Mouse (Mus musculus): Measurements from ENCODE around the gene Gm13305. TPM values are rescaled to one million over a fixed set of nuclear protein-coding genes. Genes with fewer than 3 reads are reported as not detected.
"Not testable (repeated sequence)": the region's sequence is repeated elsewhere in the genome, so short reads cannot be mapped to it uniquely, and the experiment has no call there.

Gene Gm13305
- 1 to 10 TPM in 1 of 2 experiments, not detected in 1; 1.5 TPM for total RNA-seq (2021)

- intact Hi-C loops (cut with DNase I); DNase-seq (ENCODE audit: low spot score in 2 of 2): not testable (repeated sequence)
These were observed at the start of gene Gm13305 for GRCm38 (mm10) chr4:42168503-42168902. Gene Gm13305, minus strand, starts transcription at chr4:42168603.

- intact Hi-C loops (cut with DNase I); DNase-seq (ENCODE audit: low spot score in 2 of 2): not testable (repeated sequence)
These were observed 16.6 kb upstream of the Gm13305 start for GRCm38 (mm10) chr4:42184980-42185372.

- intact Hi-C loops (cut with DNase I) = not testable (repeated sequence)
These were observed 16.0 kb upstream of the Gm13305 start for GRCm38 (mm10) chr4:42184324-42184979.

DNA sequence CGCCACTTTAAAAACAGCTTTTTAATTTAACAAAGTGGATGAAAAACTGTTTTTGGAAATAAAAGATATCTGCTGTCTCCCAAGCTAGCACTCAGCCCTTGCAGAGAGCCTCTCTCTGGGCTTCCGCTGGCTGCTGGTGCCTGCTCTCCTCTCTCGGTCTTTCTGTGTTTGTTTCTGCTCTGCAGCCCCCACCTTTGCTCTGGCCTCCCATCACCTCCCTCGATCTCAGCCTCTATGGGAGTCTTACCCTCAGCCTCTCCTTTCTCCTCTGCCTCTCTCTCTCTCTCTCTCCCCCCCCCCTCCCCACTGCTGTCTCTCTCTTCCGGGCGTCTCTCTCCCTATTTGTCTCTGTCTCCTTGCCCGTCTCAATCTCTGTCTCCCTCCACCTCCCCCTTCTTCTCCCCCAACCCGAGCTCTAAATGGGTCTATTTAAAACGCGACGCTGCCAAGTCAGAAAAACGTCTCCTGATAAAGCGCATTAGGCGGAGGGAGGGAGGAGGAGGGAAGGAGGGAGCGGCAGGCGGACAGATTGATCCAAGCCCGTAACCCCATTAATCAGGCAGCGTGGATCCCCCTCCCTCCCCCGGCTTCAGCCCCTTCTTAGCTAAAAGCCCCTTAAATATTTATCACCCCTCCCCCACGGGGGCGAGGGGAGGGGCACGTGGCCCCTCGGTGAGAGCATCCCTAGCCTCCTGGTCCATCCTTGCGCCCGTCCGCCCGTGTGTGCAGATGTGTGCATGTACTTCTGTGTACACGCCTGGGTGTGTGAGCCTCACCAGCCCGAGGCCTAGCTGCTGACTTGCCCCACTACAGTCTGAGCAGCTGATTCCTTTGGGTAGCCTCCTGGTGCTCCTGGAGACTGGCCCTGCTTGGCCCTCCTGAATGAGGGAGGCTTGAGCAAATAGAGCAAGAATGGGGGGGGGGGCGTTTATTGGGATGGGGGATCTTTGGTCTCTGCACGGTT is 15.1 kb upstream of the Gm13305 start:
- not testable (repeated sequence) for DNase-seq (ENCODE audit: low spot score in 2 of 2)

More at GRCm38 (mm10) chr4:42184324-42184979, 16.0 kb upstream of the Gm13305 start:
- DNase-seq (ENCODE audit: low spot score in 2 of 2) = not testable (repeated sequence)

GRCm38 (mm10) chr4:42178243-42178642 is 9.8 kb upstream of the Gm13305 start:
- intact Hi-C loops (cut with DNase I); DNase-seq (ENCODE audit: low spot score in 2 of 2): not testable (repeated sequence)

More for the DNA sequence above, 15.1 kb upstream of the Gm13305 start:
- intact Hi-C loops (cut with DNase I) = not testable (repeated sequence)

- DNase-seq (ENCODE audit: low spot score in 2 of 2); intact Hi-C loops (cut with DNase I): not testable (repeated sequence)
These were observed 15.3 kb downstream of the Gm13305 start, which contains the start of gene Gm13306 for GRCm38 (mm10) chr4:42153136-42153535. Gene Gm13306, plus strand, starts transcription at chr4:42153436.

DNA sequence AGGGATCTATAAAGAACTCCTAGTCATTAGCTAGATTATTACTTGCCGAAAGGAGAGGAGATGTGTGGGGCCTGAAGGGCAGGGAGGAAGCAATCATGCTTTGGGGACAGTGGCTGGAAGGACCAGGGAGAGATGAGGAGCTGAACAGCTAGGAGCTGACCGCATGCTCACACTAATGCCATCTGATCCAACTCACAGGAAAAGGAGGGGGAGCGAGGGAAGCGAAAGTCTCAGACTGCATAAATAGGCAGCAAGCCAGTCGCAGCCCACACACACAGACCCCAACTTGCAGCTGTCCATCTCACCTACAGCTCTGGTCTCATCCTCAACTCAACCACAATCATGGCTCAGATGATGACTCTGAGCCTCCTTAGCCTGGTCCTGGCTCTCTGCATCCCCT is 53.9 kb downstream of the Gm13305 start, which contains the start of gene Gm13304:
Gm13304 (plus strand) TSS at position 301 of the 400 bp plus-strand sequence.
- intact Hi-C loops (cut with DNase I) = not testable (repeated sequence)

More for the DNA sequence above, 53.9 kb downstream of the Gm13305 start, which contains the start of gene Gm13304:
- not testable (repeated sequence) for DNase-seq (ENCODE audit: low spot score in 2 of 2)

Other genes starting within 250 kb of the Gm13305 start
- gene Gm20878, start 227.0 kb downstream of the Gm13305 start, total RNA-seq (2021) = 10 to 100 TPM; 48.2 to 53.7 TPM
- 1 to 10 TPM; 4.7 to 5.0 TPM for gene Fam205a4, start 202.5 kb downstream of the Gm13305 start, total RNA-seq (2021)
- 1 to 10 TPM; 6.1 to 6.4 TPM for gene Gm21093, start 133.9 kb downstream of the Gm13305 start, total RNA-seq (2021)
- gene Gm3893, start 77.4 kb downstream of the Gm13305 start, total RNA-seq (2021) = not detected
- gene Gm13304, start 53.8 kb downstream of the Gm13305 start, total RNA-seq (2021) = 10 to 100 TPM; 22.3 to 26.4 TPM
- 10 to 100 TPM; 34.1 to 60.6 TPM for gene Gm13306, start 15.2 kb downstream of the Gm13305 start, total RNA-seq (2021)
- gene Gm10600, start 72.0 kb upstream of the Gm13305 start, total RNA-seq (2021) = 10 to 100 TPM in 1 of 2 experiments, 1 to 10 TPM in 1; 7.7 to 10.5 TPM
- gene Ccl21b, start 87.2 kb upstream of the Gm13305 start, total RNA-seq (2021) = not detected
- gene Gm21953, start 125.7 kb upstream of the Gm13305 start, total RNA-seq (2021) = not detected
- gene Fam205a3, start 149.7 kb upstream of the Gm13305 start, total RNA-seq (2021) = not detected